Mouse (Mus musculus) A20 (cell line): ENCODE results near the gene Crip3.
A peak's percentile ranks its signal among the peaks of the same experiment; 100 is the strongest.

Source experiments
- DNase-seq: peaks from one replicate; pipeline ENCODE4 v3.0.0-alpha.2; 2011; ENCODE audit warnings: low read depth, low spot score

The Crip3 gene

GRCm38 (mm10) chr17:46455110-46455691, 26.5 kb downstream of the Crip3 start:
- DNase-seq, result no peak

- DNase-seq, result peak; percentile 70
Measured at GRCm38 (mm10) chr17:46457791-46458190, 29.1 kb downstream of the Crip3 start.

GRCm38 (mm10) chr17:46458439-46458838, 29.7 kb downstream of the Crip3 start:
- no peak for DNase-seq

- DNase-seq, result no peak
Measured at GRCm38 (mm10) chr17:46460673-46461072, 31.9 kb downstream of the Crip3 start.

- no peak for DNase-seq
Measured at GRCm38 (mm10) chr17:46461347-46461746, 32.6 kb downstream of the Crip3 start.

- no peak for DNase-seq
Measured at GRCm38 (mm10) chr17:46462226-46462625, 33.5 kb downstream of the Crip3 start.

- no peak for DNase-seq
Measured at GRCm38 (mm10) chr17:46467830-46468229, 39.1 kb downstream of the Crip3 start.

GRCm38 (mm10) chr17:46476601-46477000, 47.9 kb downstream of the Crip3 start:
- no peak for DNase-seq

- DNase-seq, result no peak
Measured at GRCm38 (mm10) chr17:46477286-46477685, 48.6 kb downstream of the Crip3 start.
